Mouse (Mus musculus): ENCODE results near the gene Ctsc. TPM values are rescaled to one million over a fixed set of nuclear protein-coding genes. Genes with fewer than 3 reads are reported as not detected.

The Ctsc gene
- total RNA-seq, 2 experiments from 2014 or later: 25.3 to 48.2 TPM

Other genes with a start within 250 kb of the Ctsc start
- gene Rab38, start 152.2 kb downstream of the Ctsc start, total RNA-seq (2015; ENCODE audit: low replicate concordance): 3.2 and 3.8 TPM in 2 replicates
- 0.98 and 5.3 TPM in 2 replicates for gene Rab38, start 152.2 kb downstream of the Ctsc start, total RNA-seq (2017; ENCODE audit: low replicate concordance)